Mouse (Mus musculus) mouse trophoblast stem cell (cell line): ENCODE results near the gene Smarcad1.
"Not testable (repeated sequence)": the region's sequence is repeated elsewhere in the genome, so short reads cannot be mapped to it uniquely, and the experiment has no call there.

Experiments
- in situ Hi-C, 2 experiments: fragments of 300-500 bp; cut with MseI, MboI; formaldehyde crosslinking; loops; 2 replicates in 1 of 2; 3 replicates in 1 of 2; pipeline ENCODE4 v1.15.1; 2025

Smarcad1 gene

GRCm38 (mm10) chr6:65042491-65043171, at the start of gene Smarcad1:
Gene Smarcad1 (plus strand): TSS chr6:65042583.
- in situ Hi-C loops: no loop called here

- in situ Hi-C loops: no loop called here
Measured at GRCm38 (mm10) chr6:64996824-64997421, 45.5 kb upstream of the Smarcad1 start.

- in situ Hi-C loops: no loop called here
Measured at GRCm38 (mm10) chr6:64997805-64998204, 44.6 kb upstream of the Smarcad1 start.

GRCm38 (mm10) chr6:65000757-65001156, 41.6 kb upstream of the Smarcad1 start:
- in situ Hi-C loops: not testable (repeated sequence)

- in situ Hi-C loops: no loop called here
Measured at GRCm38 (mm10) chr6:65002196-65002595, 40.2 kb upstream of the Smarcad1 start.

GRCm38 (mm10) chr6:65008836-65009235, 33.5 kb upstream of the Smarcad1 start:
- in situ Hi-C loops: no loop called here

- in situ Hi-C loops: no loop called here
Measured at GRCm38 (mm10) chr6:65011444-65011990, 30.9 kb upstream of the Smarcad1 start.

- in situ Hi-C loops: no loop called here
Measured at GRCm38 (mm10) chr6:65012142-65012541, 30.2 kb upstream of the Smarcad1 start.

DNA sequence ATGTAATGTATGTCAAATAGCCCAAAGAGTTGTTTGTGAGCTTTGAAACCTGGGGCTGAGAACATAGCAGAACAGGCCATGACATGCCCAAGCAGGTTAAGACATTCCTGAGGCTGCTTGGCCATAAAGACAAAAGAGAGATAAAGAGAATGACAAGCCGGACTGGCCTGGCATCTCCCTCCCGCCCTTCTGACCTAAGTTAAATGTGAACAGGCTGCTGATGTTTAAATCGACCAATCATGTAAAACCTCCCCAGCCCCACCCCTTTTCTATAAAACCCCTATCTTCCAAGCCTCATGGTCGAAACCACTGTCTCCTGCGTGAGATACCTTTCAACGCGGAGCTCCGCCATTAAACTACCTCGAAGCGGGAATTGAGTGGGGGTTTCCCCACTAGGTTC, 24.8 kb upstream of the Smarcad1 start:
- in situ Hi-C loops: no loop called here

GRCm38 (mm10) chr6:65018966-65019365, 23.4 kb upstream of the Smarcad1 start:
- in situ Hi-C loops: not testable (repeated sequence)

GRCm38 (mm10) chr6:65021883-65022282, 20.5 kb upstream of the Smarcad1 start:
- in situ Hi-C loops: no loop called here

DNA sequence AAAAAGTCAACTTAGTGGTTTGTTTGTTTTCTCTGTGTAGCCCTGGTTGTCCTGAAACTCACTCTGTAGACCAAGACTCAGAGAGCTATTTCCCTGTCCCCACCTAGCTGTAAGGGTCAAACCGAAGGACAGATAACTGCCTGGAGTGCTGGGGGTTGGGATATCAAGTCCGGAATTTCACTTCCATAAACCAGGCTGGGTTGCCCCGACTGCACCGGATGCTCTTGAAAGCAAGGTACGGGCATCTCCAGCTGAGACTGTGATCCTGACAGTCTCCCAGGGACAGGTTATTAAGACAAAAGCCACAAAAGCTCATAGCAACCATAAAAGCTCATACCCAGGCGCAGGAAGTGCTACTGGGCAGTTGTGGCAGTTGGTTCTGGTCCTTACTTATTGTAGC, 19.3 kb upstream of the Smarcad1 start:
- in situ Hi-C loops: no loop called here

- in situ Hi-C loops: no loop called here
Measured at GRCm38 (mm10) chr6:65024668-65025067, 17.7 kb upstream of the Smarcad1 start.

GRCm38 (mm10) chr6:65025130-65025529, 17.3 kb upstream of the Smarcad1 start:
- in situ Hi-C loops: no loop called here

GRCm38 (mm10) chr6:65034661-65035060, 7.7 kb upstream of the Smarcad1 start:
- in situ Hi-C loops: no loop called here

GRCm38 (mm10) chr6:65035469-65035868, 6.9 kb upstream of the Smarcad1 start:
- in situ Hi-C loops: no loop called here

DNA sequence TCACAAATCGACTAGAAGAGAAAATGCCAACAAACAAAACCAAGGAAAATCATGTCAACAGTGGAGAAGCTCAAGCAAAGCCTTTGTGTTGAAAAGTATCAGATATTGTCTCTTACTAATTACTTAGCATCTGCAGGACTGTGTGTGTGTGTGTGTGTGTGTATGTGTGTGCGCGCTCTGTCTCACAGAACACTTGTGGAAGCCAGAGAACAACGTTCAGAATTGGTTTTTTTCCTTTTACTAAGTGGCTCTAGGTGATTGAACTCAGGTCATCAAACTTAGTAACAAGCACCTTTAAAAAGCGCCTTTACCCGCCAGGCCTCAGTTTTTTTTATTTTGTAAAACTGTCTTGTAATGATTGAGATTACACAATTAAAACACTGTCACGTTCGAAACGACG, 451 bp upstream of the Smarcad1 start:
- in situ Hi-C loops: no loop called here

DNA sequence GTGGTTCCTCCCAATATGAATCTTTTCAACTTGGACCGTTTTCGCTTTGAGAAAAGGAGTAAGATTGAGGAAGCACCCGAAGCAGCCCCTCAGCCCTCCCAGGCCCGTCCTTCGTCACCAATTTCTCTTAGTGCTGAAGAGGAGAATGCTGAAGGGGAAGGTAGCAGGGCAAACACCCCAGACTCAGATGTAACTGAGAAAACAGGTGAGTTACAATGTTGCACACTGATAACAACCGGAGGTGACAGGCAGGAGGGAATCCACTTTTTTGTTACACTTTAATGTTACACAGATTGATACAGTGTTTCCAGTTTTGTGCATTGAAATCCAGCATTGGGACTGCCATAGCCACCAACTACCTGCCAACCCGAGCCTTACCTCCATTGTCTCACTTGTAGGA, 858 bp downstream of the Smarcad1 start:
- in situ Hi-C loops: no loop called here

- in situ Hi-C loops: no loop called here
Measured at GRCm38 (mm10) chr6:65049100-65049499, 6.7 kb downstream of the Smarcad1 start.

DNA sequence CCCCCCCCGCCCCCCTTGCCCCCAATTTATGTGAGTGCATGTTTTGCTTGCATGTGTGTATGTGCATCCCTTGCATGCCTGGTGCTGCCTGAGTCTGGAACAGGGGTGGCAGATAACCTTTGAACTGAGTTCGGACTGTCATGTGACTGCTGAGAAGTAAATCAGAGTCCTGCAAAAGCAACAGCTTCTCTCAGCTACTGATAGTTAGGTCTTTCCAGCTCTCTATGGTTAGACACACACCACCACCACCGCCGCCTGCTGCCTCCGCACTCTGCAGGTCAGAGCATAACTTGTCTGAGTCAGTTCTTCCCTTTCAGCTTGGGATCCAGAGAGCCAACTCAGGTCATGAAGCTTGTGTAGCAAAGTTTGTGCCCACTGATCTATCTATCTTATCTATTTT, 14.2 kb downstream of the Smarcad1 start:
- in situ Hi-C loops: no loop called here

DNA sequence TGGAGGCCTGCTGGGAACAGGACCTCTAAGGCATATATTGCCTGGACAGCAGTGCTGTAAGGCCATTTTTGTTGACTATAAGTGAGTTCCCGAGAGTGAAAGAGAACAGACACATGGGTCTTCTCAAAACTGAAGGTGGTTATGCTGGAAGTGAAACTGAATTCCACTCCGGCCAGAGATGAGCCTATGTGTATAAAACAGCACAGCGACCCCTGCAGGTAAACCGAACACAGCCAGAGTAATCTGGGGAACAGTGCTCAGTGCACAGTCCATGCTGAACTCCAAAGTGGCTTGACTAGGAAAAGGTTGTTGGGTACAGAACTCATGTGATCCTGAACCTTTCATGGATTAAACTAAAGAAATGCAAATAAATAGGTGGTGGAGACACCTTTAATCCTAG, 14.8 kb downstream of the Smarcad1 start:
- in situ Hi-C loops: not testable (repeated sequence)

DNA sequence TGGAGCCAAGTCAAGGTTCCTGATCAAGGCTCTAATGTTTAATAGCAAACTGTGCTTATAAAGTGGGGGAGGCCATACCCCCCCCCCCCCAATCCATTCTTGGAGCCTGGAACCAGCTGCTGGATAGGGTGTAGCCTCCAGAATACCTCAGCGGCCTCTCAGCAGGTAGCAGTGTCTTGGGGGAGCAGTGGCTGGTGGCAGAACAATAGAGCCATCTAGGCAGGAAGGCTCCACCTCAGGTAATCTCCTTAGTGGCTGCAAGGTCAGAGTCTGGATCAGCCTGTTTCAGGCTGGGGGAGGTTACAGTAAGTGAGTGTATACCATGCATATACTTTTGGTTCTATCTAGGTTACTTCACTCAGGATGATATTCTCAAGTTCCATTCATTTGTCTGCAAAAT, 18.7 kb downstream of the Smarcad1 start:
- in situ Hi-C loops: no loop called here

- in situ Hi-C loops: no loop called here
Measured at GRCm38 (mm10) chr6:65075201-65075600, 32.8 kb downstream of the Smarcad1 start.
